Mouse (Mus musculus) left cerebral cortex, postnatal 36 days (tissue): ENCODE results near the gene Peak1. TPM values are rescaled to one million over a fixed set of nuclear protein-coding genes. Genes with fewer than 3 reads are reported as not detected.
A peak's percentile ranks its signal among the peaks of the same experiment; 100 is the strongest.
"Not testable (repeated sequence)": the region's sequence is repeated elsewhere in the genome, so short reads cannot be mapped to it uniquely, and the experiment has no call there.

Experiments
- DNase-seq, 2 experiments: peaks; one replicate each; pipeline ENCODE4 v3.0.0; 2021 to 2022; ENCODE audit warnings: low spot score in 2 of 2, mixed read lengths in 1 of 2
- intact Hi-C: fragments of 180-260 bp; cut with DNase I; formaldehyde crosslinking; loops from one replicate; pipeline ENCODE4 v1.15.1; 2025
- total RNA-seq, 2 experiments: library from RNA; stranded (reverse); gene quantifications; 2 replicates each; pipeline ENCODE4 v1.2.3; 2021

Gene Peak1
- total RNA-seq, 2 experiments from 2014 or later, result 28.2 to 40.5 TPM

DNA sequence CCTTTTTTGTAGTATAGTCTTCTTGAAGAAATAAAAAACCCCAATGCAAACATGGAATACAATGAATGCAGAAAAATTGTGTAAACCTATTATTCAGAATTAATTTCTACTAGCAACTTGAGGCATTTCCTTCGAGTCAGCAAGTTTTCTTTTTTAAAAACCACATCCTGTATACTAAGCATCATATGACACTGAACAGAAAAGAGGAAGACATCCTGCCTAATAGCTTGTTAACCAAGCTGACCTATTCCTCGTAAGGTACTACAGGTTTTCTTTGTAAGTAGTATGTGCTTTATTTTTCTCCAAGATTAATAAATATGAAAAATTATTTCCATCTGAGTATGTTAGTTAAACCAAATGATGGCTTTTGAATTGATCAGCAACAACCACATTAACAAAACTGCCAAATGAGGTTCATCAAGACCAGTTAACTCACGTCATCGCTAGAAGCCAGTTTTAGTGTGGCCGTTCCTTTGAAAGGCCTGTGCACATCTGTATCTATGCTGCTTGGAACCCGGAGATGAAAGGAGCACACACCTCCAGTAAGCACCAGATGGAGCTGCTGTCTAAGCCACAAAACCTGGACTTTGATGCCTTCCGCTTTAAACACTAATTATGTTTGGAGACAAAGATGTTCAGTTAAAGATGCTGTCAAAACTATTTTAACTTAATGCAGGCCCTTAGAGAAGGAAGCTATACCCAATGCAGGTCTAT, 153.4 kb downstream of the Peak1 start:
- DNase-seq, result peak; percentile 19 to 32
- intact Hi-C loops, result loop anchor here (2.0 to 5.0 kb wide), 3 partner anchors 52 to 288 kb away; no protein-coding TSS in a partner anchor

GRCm38 (mm10) chr9:56263055-56263454, 154.8 kb downstream of the Peak1 start:
- no peak for DNase-seq
- intact Hi-C loops, result loop anchor here (5.0 kb wide), 2 partner anchors 51 to 244 kb away; no protein-coding TSS in a partner anchor

- DNase-seq, result no peak
- intact Hi-C loops, result loop anchor here (5.0 kb wide), 2 partner anchors 48 to 247 kb away; no protein-coding TSS in a partner anchor
Measured at GRCm38 (mm10) chr9:56260495-56261136, 157.3 kb downstream of the Peak1 start.

DNA sequence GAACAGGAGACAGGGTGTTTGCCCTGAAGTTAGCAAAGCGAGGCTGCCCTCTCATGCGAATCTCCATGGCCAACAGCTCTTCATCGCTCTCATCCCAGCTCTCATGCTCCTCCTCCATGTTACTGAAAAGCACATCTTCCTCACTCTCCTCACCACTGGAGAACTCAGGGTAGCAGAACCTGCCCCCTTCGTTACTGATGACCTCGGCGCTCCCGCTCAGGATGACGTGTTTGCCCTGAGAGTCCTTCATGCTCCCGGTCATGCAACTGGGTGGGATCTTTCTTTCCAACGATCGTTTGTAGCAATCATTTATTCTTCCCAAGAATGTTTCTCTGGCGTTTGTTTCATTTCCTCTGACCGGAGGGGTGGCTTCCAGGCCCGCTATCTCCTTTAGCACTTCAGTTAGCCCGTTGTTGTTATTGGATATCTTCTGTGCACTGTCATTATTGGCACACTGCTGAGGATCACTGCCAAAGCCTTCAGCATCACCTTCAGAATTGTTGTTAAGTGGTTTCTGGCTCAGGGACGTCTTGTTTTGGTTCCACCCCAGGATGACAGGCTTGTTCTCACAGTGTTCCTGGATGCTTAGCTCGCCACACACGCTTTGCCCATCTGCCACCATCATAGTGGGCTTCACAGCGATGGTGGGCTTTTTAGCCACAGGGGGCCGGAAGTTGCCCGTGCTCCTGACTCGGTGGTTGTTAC, 157.9 kb downstream of the Peak1 start:
- peak; percentile 21 to 33 for DNase-seq
- intact Hi-C loops, result loop anchor here (5.0 kb wide), 2 partner anchors 48 to 247 kb away; no protein-coding TSS in a partner anchor

DNA sequence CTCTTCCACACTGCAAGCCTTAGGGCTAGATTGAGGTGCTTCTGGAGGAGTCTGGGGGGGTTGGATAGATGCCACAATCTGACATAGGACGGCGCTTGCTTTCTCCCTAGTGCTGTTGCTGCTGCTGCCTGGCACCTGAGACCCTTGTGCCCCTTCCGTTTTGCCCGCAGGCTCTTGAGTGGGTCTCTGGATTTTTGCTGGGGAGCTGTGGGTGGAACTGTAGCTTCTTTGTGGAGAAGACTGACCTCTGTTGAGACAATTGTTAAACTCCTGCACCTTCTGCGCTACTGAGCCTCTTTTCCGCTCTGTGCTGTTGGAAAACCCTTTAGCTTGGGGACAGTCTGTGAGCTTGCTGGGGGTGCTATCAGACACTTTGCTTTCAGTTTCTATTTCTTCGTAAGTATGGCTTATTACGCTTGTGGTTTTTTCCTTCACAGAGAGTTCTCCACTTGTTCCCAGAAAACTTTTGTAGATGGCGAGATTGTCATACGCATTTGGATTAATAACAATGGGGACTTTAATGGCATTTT, 159.5 kb downstream of the Peak1 start:
- no peak for DNase-seq
- intact Hi-C loops, result no loop called here

- intact Hi-C loops, result no loop called here
- no peak for DNase-seq
Measured at GRCm38 (mm10) chr9:56257227-56258000, 160.5 kb downstream of the Peak1 start.

DNA sequence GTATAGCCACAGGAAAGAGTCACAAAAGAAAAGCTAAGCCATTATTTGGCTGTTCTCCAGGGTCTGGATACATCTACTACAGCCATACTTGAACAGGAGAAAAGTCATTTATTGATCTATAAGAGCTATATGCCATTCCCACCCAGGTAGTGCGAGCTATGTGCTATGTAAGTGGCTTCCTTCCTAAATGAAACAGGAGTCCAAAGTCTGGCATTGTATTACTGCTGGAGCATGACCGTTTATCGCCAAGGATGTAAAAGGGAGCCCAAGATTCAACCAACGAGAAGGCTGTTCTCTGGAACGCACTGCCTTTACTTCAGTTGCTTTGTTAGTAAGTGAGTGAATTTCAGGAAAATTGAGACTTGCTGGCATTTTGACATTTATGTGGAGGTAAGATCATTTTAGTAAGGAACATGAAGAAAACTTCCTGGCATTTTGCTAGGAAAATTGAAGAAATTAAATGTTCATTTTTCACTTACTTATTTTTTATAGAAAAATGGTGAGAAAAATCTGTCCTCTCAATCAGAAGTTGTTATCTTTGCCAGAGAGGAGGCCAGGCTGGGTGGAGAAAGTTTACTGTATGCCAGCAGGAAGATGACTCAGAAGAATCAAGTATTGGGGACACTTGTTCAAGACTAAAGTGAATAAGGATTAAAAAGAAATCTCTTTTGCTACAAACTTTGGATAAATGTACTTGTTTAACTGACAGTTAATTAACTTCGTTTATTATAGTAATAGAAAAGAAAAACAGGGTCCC, 162.0 kb downstream of the Peak1 start:
- intact Hi-C loops, result no loop called here
- DNase-seq, result no peak

- no peak for DNase-seq
- intact Hi-C loops, result no loop called here
Measured at GRCm38 (mm10) chr9:56244336-56244735, 173.5 kb downstream of the Peak1 start.

- intact Hi-C loops, result no loop called here
- DNase-seq, result no peak
Measured at GRCm38 (mm10) chr9:56243885-56244284, 174.0 kb downstream of the Peak1 start.

GRCm38 (mm10) chr9:56242686-56243085, 175.2 kb downstream of the Peak1 start:
- intact Hi-C loops, result no loop called here
- no peak for DNase-seq

DNA sequence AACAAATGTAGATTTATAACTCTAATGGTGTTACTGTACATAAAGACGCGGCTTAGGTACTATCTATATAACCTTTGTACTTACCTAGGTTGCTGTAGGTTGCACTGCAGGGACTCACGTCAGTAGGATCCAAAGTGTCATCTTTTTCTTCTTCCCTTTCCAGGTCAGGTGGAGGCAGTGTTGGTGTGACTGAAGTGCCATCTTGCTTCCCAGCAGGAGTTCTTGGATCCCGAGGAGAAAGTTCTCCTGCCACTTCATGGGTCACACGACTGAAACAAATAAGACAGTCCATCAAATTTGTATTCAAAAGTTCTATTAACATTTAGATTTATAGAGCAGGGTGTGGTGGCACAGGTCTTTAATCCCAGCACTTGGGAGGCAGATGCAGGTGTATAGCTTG, 176.8 kb downstream of the Peak1 start:
- intact Hi-C loops, result no loop called here
- no peak for DNase-seq

- DNase-seq, result peak in 1 of 2 experiments; percentile 15
- intact Hi-C loops, result no loop called here
Measured at GRCm38 (mm10) chr9:56235871-56236298, 182.0 kb downstream of the Peak1 start.

DNA sequence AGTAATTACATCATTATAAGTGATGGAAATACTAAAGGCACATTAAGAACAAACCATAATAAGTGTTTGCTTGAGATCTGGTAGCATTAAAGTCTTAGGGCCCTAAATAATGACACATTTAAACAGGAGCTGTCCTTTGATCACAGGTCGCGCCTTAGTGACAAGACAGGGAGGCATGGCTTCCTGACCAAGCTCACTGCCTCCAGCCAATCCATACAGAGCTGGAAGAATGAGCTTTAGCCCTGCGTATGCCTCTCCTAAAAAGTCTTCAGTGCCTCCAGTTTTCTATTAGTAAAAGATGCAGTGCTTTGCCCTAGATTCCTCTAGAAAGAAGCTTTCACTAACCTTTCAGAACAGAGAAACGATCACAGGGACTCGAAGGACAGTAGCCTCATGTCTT, 182.6 kb downstream of the Peak1 start:
- DNase-seq, result no peak
- intact Hi-C loops, result no loop called here

GRCm38 (mm10) chr9:56234561-56234960, 183.3 kb downstream of the Peak1 start:
- DNase-seq, result no peak
- intact Hi-C loops, result no loop called here

GRCm38 (mm10) chr9:56233316-56233715, 184.6 kb downstream of the Peak1 start:
- intact Hi-C loops, result no loop called here
- DNase-seq, result no peak

DNA sequence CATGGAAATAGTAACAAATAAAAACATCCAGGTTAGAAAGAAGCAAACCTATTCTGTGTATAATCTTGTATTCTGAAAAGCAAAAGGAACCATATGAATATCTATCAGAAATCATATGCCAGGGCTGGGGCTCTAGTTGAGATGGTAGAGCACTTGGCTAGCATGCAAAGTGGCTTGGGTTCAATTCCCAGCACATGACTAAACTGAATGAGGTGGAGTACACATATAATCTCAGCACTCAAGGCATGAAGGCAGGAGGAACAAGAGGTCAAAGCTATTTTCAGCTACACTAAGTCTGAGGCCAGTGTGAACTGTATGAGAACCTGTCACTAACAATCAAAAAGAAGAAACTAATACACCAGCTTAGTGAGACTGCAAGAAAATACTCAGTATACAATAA, 187.0 kb downstream of the Peak1 start:
- intact Hi-C loops, result no loop called here

DNA sequence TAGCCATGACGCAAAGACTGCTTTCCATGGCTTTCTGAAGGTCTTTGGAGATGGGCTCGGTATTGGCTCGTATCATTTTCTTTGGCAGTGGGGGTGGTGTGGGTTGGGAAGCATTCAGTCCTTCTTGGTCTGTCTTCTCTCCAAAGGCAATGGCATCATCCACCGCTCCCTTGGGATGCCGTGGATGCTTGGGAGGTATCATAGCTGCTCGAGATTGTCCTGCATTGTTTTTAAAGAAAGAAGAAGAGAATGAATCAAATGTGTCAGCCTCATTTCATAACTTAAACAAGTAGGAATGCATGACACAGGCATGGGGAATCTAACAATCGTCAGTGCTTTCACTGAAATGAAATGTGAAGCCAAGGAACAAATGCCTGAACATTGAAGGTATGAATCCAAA, 190.2 kb downstream of the Peak1 start:
- no peak for DNase-seq
- intact Hi-C loops, result no loop called here

More for the DNA sequence above, 187.0 kb downstream of the Peak1 start:
- no peak for DNase-seq

DNA sequence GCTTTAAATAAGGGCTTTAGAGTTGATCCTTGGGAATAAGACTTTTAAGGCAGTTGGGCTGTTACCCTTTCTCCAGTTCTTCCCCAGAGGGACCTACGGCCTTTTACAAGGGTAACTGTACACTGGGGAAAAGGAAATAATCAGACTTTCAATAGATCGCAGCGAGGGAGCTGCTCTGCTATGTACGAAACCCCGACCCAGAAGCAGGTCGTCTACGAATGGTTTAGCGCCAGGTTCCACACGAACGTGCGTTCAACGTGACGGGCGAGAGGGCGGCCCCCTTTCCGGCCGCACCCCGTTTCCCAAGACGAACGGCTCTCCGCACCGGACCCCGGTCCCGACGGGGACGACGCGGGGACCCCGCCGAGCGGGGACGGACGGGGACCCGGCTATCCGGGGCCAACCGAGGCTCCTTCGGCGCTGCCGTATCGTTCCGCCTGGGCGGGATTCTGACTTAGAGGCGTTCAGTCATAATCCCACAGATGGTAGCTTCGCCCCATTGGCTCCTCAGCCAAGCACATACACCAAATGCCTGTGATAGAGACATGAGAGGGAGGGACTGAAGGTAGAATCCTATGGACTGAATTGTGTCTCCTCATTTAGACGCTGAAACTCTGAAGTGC, 194.3 kb downstream of the Peak1 start:
- DNase-seq, result peak; percentile 81 to 88
- intact Hi-C loops, result not testable (repeated sequence)
